Mouse (Mus musculus) right cerebral cortex, adult 2 months (tissue): ENCODE data around the gene Dusp22.

Experiments used
- DNase-seq, 2 experiments: peaks; one replicate each; pipeline ENCODE4 v3.0.0; 2021 to 2022; ENCODE audit warnings: low spot score in 2 of 2

The Dusp22 gene

DNA sequence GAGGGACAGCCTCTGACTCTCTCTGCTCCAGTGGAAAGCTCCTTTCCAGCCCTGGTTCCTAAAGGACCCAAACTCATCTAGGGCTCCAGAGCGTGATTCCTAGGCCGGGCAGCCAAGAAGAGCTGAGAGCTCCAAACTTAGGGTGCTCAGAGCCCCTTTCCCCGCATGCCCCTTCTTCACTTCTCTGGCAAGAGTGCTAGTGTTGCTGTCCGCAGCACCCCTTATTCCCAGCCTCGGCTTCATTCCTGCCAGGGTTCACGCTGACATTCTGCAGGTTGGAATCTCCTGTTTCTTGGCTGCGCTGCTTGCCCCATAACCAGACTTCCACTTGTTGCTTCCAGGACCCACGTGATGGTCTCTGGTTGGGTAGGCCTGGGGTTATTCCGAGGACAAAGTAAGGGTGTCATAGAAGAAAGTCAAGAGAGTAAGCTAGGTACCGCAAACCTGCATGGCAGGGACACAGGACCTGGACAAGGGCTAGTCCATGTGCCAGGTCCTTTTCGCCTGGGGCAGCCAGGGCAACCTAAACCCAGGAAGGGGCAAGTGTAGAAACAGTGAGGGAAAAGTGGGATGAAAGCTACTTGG is 89.8 kb downstream of the Dusp22 start:
- no peak for DNase-seq

DNA sequence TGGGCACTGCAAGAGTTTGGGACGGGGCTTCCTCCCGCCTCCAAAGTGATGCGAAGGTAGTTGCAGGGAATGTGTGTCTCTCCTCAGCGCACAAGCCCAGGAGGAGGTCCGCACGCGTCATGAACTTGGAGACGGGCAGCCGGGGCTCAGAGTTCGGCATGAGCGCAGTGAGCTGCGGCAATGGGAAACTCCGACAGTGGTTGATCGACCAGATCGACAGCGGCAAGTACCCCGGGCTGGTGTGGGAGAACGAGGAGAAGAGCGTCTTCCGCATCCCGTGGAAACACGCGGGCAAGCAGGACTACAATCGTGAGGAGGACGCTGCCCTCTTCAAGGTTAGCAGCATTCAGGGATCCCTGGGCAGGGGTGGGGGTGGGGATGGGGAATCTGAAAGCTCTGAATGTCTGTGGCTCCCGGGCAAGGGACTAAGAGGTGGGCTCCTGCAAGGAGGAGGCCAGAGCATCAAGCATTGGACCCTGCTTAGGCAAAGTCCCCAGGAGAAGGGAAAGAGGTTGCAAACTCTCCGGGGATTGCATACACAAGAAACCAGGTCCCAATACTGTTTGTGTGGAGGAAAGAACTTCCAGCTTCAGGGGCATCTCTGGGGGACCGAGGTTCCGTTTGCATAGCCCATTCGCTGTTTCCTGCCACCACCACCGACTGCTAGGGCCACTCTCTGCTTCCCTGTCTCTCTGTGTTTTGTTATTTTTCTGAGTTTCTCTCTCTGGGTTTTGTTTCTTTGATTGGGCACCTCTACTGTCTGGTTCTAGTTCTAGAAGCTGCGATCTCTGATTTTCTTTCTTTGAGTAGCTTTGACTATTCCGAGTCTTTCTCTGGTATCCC is 90.9 kb downstream of the Dusp22 start:
- no peak for DNase-seq

GRCm38 (mm10) chr13:30751304-30751580 is 91.4 kb downstream of the Dusp22 start:
- no peak for DNase-seq

GRCm38 (mm10) chr13:30752581-30753187 is 92.9 kb downstream of the Dusp22 start:
- no peak for DNase-seq

GRCm38 (mm10) chr13:30753441-30753840 is 93.6 kb downstream of the Dusp22 start:
- DNase-seq = no peak

DNA sequence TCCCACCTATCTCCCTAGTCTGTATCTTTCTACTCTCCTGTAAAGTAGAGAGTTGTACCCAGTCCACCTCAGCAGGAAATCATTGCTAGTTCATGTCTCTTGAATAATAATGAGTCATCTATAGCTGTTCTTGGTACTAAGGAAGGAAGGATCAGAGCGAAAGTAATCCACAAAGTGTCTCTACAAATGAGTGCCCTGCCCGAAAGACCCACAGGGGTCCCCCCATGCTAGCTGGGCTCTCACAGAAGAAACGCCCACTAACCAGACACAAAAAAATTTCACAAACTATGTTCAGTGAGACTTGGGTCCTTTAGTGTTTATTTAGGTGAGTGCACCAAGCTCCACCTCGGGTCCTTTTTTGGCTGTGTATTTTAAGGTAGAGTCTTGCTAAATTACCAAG is 94.3 kb downstream of the Dusp22 start:
- DNase-seq = no peak

GRCm38 (mm10) chr13:30754825-30755476 is 95.2 kb downstream of the Dusp22 start:
- no peak for DNase-seq

- DNase-seq = no peak
Observed at GRCm38 (mm10) chr13:30755577-30755976, 95.8 kb downstream of the Dusp22 start.

GRCm38 (mm10) chr13:30755998-30756639 is 96.3 kb downstream of the Dusp22 start:
- DNase-seq = no peak

- no peak for DNase-seq
Observed at GRCm38 (mm10) chr13:30757264-30757900, 97.6 kb downstream of the Dusp22 start.

GRCm38 (mm10) chr13:30758789-30759381 is 99.1 kb downstream of the Dusp22 start:
- DNase-seq = no peak

DNA sequence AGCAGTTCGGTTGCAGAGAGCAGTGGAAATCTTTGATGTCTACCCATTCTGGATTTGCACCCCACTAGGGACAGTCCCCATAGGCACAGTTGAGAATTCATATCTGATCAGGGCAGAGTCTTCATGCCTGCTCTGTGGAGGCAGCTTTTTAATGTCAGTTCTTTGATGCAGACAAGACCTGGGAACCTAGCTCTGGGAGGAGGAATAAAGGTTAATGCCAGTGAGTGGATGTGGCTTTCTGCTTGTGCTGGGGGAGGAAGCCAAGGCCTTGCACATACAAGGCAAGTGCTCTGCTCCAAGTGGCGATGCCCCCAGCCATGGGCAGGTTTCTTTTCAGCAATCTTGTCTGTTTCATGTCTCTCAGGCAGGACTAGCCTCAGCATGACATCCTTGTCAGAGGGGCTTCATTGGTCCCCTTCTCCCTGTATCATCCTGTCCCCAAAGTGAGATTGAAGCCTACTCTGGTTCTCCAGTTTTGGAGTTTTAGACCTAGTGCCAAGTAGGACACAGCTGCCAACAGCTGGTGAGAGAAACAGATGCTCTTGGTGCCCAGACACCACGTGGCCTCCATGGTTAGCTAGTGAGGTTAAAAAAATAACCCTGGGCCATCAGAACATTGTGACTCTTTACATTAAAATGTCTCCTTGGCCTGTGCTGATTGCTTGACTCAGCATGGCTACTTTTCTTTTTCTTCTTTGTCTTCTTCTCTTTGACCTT is 100.7 kb downstream of the Dusp22 start:
- DNase-seq = no peak
